Mouse (Mus musculus) small intestine, adult 2 months (tissue): Measurements from ENCODE around the gene Kif19a. TPM values are rescaled to one million over a fixed set of nuclear protein-coding genes. Genes with fewer than 3 reads are reported as not detected.

Source experiments
- H3K27ac ChIP-seq: fragments of 200-500 bp; 2 replicates; pipeline ENCODE4 v1.5.1; 2012; ENCODE audit warnings: low read depth, low read length, control low read depth, inconsistent platforms; ENCODE audit not compliant: insufficient read depth
- H3K27me3 ChIP-seq: fragments of 200-500 bp; 2 replicates; pipeline ENCODE4 v1.6.1; 2012; ENCODE audit warnings: mild to moderate bottlenecking, moderate library complexity, low read length, inconsistent platforms; ENCODE audit not compliant: control insufficient read depth, insufficient read depth
- H3K36me3 ChIP-seq: fragments of 200-500 bp; 2 replicates; pipeline ENCODE4 v1.6.1; 2012; ENCODE audit warnings: mild to moderate bottlenecking, low read length, control low read depth, inconsistent platforms; ENCODE audit not compliant: control insufficient read depth, insufficient read depth
- H3K4me1 ChIP-seq: fragments of 200-500 bp; 2 replicates; pipeline ENCODE4 v1.6.1; 2012; ENCODE audit warnings: low read length, inconsistent platforms, mixed read lengths; ENCODE audit not compliant: control insufficient read depth, insufficient read depth, insufficient read length
- H3K4me3 ChIP-seq: fragments of 200-500 bp; 2 replicates; pipeline ENCODE4 v1.5.1; 2012; ENCODE audit warnings: low read depth, mild to moderate bottlenecking, control low read depth, inconsistent platforms, low read length, moderate library complexity
- CTCF ChIP-seq: fragments of 200-500 bp; IDR thresholded peaks from 2 replicates; pipeline ENCODE4 v1.5.1; 2012; ENCODE audit warnings: low read depth, mild to moderate bottlenecking, control low read depth, inconsistent platforms, low read length, moderate library complexity, mixed read lengths; ENCODE audit not compliant: insufficient replicate concordance, insufficient read length; ENCODE audit errors: extremely low read depth
- POLR2A ChIP-seq: fragments of 200-500 bp; IDR thresholded peaks from 2 replicates; pipeline ENCODE4 v1.6.1; 2012; ENCODE audit warnings: low read depth, mild to moderate bottlenecking, control low read depth, inconsistent platforms, low read length, moderate library complexity
- WGBS: fragments of 180-500 bp; shearing (Covaris S2); methylation state at CpG from one replicate; pipeline ENCODE4 v1.1.7; 2018; 5-methylcytosine and 5-hydroxymethylcytosine counted together
- polyA plus RNA-seq: library from polyadenylated mRNA; depleted of rRNA; stranded (reverse); fragments of >200 nt; gene quantifications from 2 replicates; pipeline ENCODE4 v1.2.3, GENCODE M21; 2012

The Kif19a gene
- polyA plus RNA-seq, 1 experiment, result 1.7 TPM

- H3K4me3 ChIP-seq, result peak overlapping the region; percentile 29
- WGBS, result 4% methylated on average over 50 of the region's 50 CpGs
- H3K4me1 ChIP-seq, result no peaks in the 10 kb centered on the region; the same call in 1 of the 2 replicates
- TF ChIP-seq POLR2A (no peak), CTCF (no peak)
- no peak overlapping the region for H3K27ac ChIP-seq
- no peaks in the 10 kb centered on the region for H3K36me3 ChIP-seq
- peaks cover 38% of the 10 kb centered on the region for H3K27me3 ChIP-seq
Measured at GRCm38 (mm10) chr11:114791351-114791889, 26.2 kb downstream of the Kif19a start.

DNA sequence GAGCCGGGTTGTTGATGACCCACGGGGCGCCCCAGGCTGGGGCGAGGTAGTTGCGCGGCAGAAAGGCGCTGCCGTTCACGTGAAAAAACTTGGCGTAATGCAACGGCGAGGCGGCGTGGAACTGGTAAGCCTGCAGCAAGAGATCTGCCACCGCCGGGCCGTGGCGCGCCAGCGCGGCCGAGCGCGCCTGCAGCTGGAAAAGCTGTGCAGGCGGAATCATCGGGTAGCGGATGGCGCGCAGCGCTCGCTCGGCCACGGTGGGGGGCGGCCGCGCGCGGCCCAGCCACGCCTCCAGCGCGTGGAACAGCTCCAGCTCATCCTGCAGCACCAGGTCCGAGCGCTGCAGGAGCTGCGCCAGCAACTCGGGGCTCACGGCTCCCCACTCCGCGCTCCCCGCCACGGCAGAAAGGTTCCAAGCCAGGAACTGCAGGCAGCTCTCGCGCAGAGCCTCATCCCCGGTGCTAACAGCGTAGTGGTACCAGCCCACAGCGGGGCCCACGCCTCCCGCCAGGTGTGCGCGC is 26.8 kb downstream of the Kif19a start:
- H3K4me1 ChIP-seq, result no peaks in the 10 kb centered on the region; the same call in 1 of the 2 replicates
- TF ChIP-seq POLR2A (no peak), CTCF (no peak)
- peak overlapping the region; percentile 29 for H3K4me3 ChIP-seq
- 2% methylated on average over 59 of the region's 59 CpGs for WGBS
- no peak overlapping the region for H3K27ac ChIP-seq
- no peaks in the 10 kb centered on the region for H3K36me3 ChIP-seq
- H3K27me3 ChIP-seq, result peaks cover 33% of the 10 kb centered on the region

GRCm38 (mm10) chr11:114792931-114793494 is 27.8 kb downstream of the Kif19a start:
- H3K27ac ChIP-seq, result no peak overlapping the region
- H3K27me3 ChIP-seq, result peaks cover 25% of the 10 kb centered on the region
- 45% methylated on average over 5 of the region's 5 CpGs for WGBS
- no peaks in the 10 kb centered on the region; the same call in 1 of the 2 replicates for H3K4me1 ChIP-seq
- no peak overlapping the region for H3K4me3 ChIP-seq
- H3K36me3 ChIP-seq, result no peaks in the 10 kb centered on the region
- TF ChIP-seq POLR2A, result no peak
- no peak for TF ChIP-seq CTCF

- H3K36me3 ChIP-seq, result no peaks in the 10 kb centered on the region
- 62% methylated on average over 19 of the region's 19 CpGs for WGBS
- no peak overlapping the region for H3K27ac ChIP-seq
- no peak overlapping the region for H3K4me3 ChIP-seq
- H3K4me1 ChIP-seq, result no peaks in the 10 kb centered on the region; the same call in 1 of the 2 replicates
- TF ChIP-seq POLR2A (no peak), CTCF (no peak)
- peaks cover 25% of the 10 kb centered on the region for H3K27me3 ChIP-seq
Measured at GRCm38 (mm10) chr11:114793868-114794545, 28.8 kb downstream of the Kif19a start.

DNA sequence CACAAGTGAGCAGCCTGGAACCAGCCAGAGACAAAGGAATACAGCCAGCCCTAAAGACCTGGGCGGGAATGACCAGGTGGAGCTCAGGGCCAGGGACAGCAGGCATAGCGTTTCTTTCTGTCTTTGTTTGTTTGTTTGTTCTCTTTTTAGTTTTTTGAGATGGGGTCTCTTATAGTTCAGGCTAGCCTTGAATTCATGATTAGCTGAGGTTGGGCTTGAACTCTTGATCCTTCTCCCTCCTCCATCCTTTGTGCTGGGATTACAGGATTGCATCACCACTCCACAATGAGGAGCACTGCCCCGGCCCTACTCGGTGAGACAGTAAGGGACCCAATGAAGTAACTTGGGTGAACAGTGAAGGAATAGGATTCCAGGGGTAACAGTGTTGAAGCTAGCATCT is 29.5 kb downstream of the Kif19a start:
- Histone ChIP-seq H3K36me3 (no peaks in the 10 kb centered on the region), H3K4me3 (no peak overlapping the region), H3K27me3 (peaks cover 22% of the 10 kb centered on the region), H3K4me1 (no peaks in the 10 kb centered on the region; the same call in 1 of the 2 replicates), H3K27ac (no peak overlapping the region)
- 45% methylated on average over 4 of the region's 4 CpGs for WGBS
- TF ChIP-seq POLR2A, result no peak
- no peak for TF ChIP-seq CTCF

- no peak for TF ChIP-seq CTCF
- no peak for TF ChIP-seq POLR2A
- H3K36me3 ChIP-seq, result no peaks in the 10 kb centered on the region
- no peaks in the 10 kb centered on the region; the same call in 1 of the 2 replicates for H3K4me1 ChIP-seq
- WGBS, result 1% methylated on average over 7 of the region's 7 CpGs
- H3K27me3 ChIP-seq, result peaks cover 17% of the 10 kb centered on the region
- H3K4me3 ChIP-seq, result peak overlapping the region; percentile 43
- no peak overlapping the region for H3K27ac ChIP-seq
Measured at GRCm38 (mm10) chr11:114795231-114795746, 30.1 kb downstream of the Kif19a start.
